Comparison of ENCODE assay signal across 26 mouse cellular contexts in the genomic region with DNA sequence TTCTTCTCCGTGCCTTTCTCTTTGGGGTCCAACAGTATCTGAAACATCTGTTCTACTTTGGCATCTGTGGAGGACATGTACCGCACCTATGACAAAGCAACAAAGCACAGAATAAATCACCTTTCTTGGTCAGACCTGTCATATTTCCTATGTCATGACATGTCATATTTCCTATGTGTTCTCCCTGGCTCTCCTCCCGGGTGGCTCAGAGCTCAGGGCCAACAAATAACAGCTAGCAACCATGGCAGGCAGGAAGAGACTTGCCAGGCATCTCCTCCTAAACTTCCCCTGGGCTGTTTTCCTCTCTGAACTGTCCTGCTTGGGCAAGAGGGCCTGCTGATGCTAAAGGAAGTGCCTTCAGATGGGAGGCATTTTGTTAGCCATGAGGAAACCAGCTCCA.
"Had no signal": no experiment of that assay in that cellular context is flagged by ENCODE, and none has a peak within 500 bp of the region (broad histone marks: within the 10 kb centered on the region; RNA-seq: fewer than 3 reads in every experiment).

No protein-coding gene starts in this region.

- H3K9ac ChIP-seq: heart, embryonic 12.5 days; hindbrain, embryonic 12.5 days; intestine, embryonic 15.5 days; kidney, embryonic 15.5 days; limb, embryonic 12.5 days; liver, embryonic 13.5 days had no signal

- ATAC-seq: hindbrain, embryonic 16.5 days; inflammation-experienced regulatory T-cells, adult 6 months; intestine, embryonic 15.5 days had no signal

- H3K4me3 ChIP-seq: heart, embryonic 10.5 days; heart, embryonic 12.5 days; hindbrain, embryonic 10.5 days; hindbrain, embryonic 12.5 days; intestine, embryonic 15.5 days; kidney, embryonic 15.5 days; limb, embryonic 10.5 days; limb, embryonic 12.5 days; liver, embryonic 13.5 days had no signal

- H3K27ac ChIP-seq: heart, embryonic 10.5 days; hindbrain, embryonic 10.5 days; hindbrain, embryonic 12.5 days; intestine, embryonic 15.5 days; kidney, embryonic 15.5 days; kidney, postnatal 0 days; limb, embryonic 10.5 days; limb, embryonic 12.5 days; liver, embryonic 13.5 days had no signal

- H3K27me3 ChIP-seq: heart, embryonic 12.5 days; hindbrain, embryonic 12.5 days; intestine, embryonic 15.5 days; kidney, embryonic 15.5 days; limb, embryonic 12.5 days; liver, embryonic 13.5 days had no signal

- DNase-seq: gastrocnemius, postnatal 14 days; gastrocnemius, postnatal 36 days; heart, adult 18-20 months; heart, postnatal 10 days; heart, postnatal 4 days; kidney, adult 11 months; kidney, adult 2 months; kidney, adult 9 months; kidney, postnatal 14 days; kidney, postnatal 36 days; layer of hippocampus, adult 9-11 months; layer of hippocampus, postnatal 36 days; liver; liver, embryonic 13.5 days had no signal

- H3K4me2 ChIP-seq: heart, embryonic 12.5 days; hindbrain, embryonic 12.5 days; intestine, embryonic 15.5 days; kidney, embryonic 15.5 days; limb, embryonic 12.5 days; liver, embryonic 11.5 days; liver, embryonic 13.5 days had no signal

- H3K9me3 ChIP-seq: heart, embryonic 10.5 days; hindbrain, embryonic 12.5 days; intestine, embryonic 15.5 days; kidney, embryonic 15.5 days; limb, embryonic 10.5 days had no signal
